Mouse (Mus musculus): ENCODE results near the gene Nicn1.
"Not testable (repeated sequence)": the region's sequence is repeated elsewhere in the genome, so short reads cannot be mapped to it uniquely, and the experiment has no call there.

The Nicn1 gene

DNA sequence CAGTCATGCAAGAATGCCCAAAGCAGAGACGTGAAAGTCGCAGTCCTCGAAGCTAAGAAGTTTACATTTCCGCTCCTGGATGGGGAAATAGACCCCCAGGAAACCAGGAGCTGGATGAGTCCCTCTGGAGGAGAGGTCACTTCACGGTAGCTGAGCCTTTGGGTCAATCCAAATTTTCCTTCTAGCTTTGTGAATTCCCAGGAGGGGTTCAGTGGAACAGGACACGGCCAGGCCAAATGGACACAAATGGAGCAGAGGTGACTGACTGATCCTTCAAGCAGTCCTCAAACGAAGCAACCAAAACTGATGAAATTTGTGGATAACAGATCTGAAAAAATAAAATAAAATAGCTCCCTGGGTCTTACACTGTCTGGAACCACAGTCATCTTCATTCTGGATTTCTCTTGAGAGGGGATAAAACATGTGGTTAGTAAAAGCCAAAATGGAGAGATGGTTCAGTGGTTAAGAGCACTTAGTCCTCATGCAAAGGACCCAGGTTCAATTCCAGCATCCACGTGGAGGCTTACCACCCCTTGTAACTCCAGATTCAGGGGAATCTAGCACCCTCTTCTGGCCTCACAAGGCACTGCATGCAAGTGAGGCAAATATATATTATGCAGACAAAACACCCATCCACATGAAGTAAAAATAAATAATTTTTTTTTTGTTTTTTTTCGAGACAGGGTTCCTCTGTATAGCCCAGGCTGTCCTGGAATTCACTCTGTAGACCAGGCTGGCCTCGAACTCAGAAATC, 11.4 kb upstream of the Nicn1 start:
- no peak for DNase-seq (ENCODE audit: low spot score in 2 of 2)

DNA sequence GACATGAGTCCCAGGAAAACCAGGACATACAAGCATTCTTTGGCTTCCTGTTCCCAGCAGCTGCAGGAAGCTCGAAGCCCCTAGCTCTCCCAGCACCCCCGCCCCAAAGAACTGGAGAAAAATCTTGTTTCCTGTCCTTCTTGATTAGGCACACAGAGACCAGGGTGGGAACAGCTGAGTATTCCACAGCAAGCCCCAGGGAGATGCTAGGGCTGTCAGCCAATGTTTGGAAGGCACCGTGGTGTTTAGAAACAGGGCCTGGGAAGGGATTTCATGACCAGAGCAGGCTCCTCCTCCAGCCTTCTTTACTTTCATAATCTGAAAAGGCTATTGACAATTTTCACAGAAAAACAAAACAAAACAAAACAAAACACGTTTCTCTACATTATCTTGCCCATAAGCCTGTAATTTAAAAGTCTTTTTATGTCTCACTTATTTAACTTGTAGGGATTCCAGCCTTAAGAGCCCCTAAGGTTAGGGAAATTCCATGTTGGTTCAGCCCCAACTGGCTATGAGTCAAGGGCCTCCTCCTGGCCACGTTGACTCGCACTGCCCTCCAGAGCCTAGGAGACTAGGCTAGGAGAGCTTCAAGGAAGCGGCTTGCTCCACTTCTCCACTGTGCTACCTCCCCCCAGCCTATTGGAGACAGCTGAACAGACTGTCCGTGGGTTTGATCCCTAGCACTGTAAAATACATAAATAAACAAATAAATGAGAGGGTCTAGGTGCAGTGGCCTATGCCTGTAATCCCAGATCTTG, 10.0 kb upstream of the Nicn1 start:
- peak in 1 of 2 experiments; percentile 59 for DNase-seq (ENCODE audit: low spot score in 2 of 2)

DNA sequence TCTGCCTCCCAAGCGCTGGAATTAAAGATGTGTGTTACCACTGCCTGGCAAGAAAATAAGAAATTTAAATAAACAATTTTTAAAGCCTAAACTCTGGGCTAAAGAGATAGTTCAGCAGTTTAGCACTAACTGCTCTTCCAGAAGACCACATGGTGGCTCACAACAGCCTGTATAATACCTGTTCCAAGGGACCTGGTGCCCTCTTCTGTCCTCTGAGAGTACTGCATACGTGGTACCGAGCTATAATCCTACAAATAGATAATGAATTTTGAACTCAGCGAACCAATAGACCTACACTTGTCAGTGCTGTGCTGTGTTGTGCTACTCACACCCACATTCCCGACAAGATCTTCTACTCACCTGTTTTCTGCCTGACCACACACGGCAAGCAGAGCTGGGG, 5.8 kb upstream of the Nicn1 start:
- no peak for DNase-seq (ENCODE audit: low spot score in 2 of 2)

DNA sequence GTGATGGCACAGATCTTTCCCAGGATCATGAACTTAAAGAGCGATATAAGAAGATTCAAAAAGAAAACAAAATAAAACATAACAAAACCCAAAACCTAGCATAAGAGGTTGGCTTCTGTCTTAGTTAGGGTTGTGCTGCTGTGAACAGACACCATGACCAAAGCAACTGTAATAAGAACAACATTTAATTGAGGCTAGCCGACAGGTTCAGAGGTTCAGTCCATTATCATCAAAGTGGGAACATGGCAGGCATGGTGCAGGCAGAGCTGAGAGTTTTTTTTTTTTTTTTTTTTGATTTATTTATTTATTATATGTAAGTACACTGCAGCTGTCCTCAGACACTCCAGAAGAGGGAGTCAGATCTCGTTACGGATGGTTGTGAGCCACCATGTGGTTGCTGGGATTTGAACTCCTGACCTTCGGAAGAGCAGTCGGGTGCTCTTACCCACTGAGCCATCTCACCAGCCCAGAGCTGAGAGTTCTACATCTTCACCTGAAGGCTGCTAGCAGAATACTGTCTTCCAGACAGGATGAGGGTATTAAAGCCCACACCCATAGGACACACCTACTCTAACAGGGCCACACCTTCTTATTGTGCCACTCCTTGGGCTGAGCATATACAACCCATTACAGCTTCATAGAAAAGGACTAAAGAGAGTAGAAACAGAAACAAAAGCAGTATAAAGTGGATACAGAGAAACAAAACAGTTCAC, 2.5 kb upstream of the Nicn1 start:
- DNase-seq (ENCODE audit: low spot score in 2 of 2) = not testable (repeated sequence)

DNA sequence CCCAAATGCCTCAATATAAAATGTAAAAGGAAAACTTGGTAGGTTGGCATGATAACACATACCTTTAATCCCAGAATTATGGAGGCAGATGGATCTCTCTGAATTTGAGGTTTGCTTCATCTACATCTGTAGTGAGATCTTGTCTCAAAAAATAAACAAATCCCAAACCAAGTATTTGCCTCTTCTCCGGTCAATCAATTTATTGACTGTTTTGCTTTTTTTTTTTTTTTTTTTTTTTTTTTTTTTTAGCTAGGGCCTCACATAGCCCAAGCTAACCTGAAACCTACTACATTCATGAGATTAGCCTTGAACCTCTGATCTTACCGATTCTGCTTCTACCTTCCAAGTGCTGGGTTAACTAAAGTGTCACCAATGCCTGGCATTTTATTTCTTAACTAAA, 882 bp upstream of the Nicn1 start:
- no peak for DNase-seq (ENCODE audit: low spot score in 2 of 2)

DNA sequence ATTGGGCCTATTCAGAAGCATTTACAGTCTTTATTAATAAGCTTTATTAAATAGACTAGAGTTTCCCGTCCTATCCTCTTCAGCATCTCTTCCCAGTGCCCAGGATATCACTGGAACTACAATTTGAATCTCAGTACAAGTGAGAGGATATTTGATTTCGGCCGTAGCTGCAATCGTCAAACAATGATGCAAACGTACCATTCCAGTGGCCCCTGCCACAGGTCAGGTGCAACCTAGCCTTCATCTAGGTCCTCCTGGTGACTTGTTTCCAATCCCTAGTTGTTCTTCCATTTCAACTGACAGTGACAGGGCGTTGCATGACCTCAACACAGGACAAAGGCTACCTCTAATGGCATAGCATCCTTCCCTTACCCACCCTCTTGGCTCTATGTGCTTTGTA, 544 bp downstream of the Nicn1 start:
- DNase-seq (ENCODE audit: low spot score in 2 of 2) = no peak

DNA sequence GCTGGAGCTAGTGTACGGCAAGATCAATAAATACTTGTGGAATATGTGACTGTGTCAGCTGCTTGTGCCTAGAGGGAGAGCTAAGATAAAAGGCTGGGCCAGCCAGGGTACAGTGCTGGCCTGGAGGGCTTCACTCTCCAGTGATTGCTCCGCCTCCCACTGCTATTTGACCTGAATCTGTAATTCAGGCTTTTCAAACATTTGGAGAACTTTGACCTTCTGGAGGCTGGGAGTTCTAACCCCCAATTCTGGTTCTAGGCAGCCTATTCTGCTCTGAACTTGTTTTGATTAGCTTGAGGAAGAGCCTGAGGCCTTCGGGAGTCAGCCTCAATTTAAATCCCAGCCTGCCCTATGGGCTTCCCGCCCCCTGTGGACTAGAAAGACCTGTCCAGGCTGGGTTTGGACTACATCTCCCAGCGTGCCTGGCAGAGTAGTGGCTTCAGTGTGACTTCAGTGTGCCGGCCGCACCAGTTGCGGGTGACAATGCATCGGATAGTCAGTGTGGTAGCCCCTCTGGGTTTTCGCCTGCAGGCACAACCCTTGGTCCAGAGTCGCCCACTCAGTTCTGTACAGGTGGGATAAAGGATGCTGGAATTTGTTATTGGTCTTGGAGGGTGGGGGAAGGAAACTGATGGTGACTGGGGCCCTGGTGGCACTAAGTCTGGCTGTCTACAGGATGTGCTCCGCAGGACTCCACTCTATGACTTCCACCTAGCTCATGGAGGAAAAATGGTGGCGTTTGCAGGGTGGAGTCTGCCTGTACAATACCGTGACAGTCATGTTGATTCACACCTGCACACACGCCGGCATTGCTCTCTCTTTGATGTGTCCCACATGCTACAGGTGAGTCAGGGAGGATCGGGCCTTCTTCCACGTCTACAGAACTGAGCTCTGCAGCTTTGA, 6.5 kb downstream of the Nicn1 start, which contains the start of gene Amt:
Gene Amt (plus strand): TSS at position 401 of the 903 bp plus-strand sequence.
- DNase-seq (ENCODE audit: low spot score in 2 of 2) = no peak

DNA sequence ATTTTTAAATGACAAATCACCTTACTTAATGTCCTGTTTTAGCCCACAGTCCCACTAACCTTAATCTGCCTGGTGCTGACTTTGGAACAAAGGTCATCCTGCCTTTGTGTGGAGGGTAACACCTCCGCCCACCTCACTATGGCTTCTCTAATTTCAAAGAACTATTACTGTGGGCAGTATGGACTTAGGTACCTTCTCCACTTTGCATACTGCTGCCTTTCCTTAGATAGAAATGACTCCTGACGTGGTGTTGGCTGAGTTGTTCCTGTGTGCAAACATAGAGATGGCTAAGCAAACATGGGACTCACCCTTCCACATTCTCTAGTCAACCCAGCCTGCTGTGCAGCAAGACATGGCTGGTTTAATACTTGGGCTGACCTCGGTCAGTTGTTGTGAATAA, 11.6 kb downstream of the Nicn1 start:
- peak in 1 of 2 experiments; percentile 53 for DNase-seq (ENCODE audit: low spot score in 2 of 2)

DNA sequence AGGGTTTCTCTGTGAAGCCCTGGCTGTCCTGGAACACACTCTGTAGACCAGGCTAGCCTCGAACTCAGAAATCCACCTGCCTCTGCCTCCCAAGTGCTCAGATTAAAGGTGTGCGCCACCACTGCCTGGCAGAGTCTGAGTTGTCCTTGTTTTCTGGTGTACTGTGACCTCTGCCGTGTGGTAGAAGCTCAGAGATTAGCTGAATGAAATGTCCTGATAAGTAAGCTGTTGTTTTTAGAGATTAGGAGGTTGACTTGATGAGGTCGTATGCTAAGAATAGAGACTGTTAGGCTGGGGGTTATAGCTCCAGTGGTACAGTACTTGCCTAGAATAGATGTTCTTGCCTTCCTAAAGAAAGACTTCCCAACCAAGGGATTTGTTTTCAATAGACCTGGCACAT, 14.5 kb downstream of the Nicn1 start:
- DNase-seq (ENCODE audit: low spot score in 2 of 2) = no peak

DNA sequence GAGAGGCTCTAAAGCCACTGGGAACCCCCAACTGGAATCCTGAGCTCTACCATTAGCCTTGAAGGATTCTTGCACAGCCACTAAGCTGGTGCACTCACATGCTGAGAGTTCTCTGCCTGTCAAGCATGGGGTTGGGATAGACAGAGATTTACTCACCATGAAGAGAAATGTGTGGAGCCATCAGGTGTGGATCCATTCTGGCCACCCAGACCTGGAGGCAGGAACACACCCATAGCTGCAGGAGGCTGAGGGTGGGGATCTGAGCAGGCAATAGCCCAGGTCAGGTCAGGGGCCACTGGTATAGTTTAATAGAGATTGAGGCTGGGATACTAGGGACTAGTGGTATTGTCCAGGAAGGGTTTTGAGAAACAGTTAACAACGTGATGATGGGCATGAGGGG, 14.9 kb downstream of the Nicn1 start:
- DNase-seq (ENCODE audit: low spot score in 2 of 2) = no peak

DNA sequence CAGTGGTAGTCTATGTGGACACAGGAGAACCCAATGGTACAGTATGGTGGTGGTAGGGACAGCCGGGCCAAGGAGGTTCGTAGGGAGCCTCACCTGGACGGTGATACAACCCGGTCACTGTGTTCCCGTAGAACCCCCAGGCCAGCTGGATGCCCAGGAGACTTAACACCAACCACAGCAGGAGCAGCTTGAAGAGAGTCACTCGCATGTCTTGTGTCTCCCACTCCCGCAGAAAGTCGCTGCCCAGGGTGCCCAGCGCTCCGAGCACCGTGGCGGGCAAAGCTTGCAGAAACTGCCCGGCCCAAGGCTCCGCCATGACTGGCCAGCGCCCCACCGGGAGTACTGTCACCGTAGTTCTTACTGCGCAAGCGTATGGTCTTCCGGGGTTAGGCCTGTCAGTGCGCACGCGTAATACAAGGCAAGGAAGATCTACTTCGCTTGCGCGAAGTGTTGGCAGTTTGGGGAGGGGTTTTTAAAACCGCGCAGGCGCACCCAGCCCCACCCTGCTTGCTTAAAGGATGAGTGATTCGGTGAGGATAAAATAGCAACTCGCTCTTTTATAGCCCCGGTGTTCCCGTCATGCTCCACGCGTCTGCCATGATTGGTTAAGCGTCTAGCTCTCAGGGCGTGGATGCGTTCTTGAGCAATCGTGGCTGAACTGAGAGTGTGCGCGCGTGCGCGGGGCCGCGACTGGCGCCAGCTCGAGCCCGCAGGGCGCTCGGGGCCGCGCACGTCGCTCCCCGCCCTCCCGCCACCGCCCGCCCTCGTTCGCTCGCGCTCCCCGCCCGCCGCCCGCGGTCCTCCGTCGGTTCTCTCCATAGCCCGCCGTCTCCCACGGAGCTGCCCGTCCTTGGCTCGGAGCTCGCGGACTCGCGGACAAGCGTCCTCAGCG, 15.6 kb downstream of the Nicn1 start, which contains the start of the genes Rhoa and Tcta:
Gene Rhoa (plus strand): TSS at position 501 of the 892 bp plus-strand sequence.
Gene Tcta (minus strand): TSS at position 532 of the 892 bp plus-strand sequence.
- DNase-seq (ENCODE audit: low spot score in 2 of 2) = peak; percentile 89 to 99

DNA sequence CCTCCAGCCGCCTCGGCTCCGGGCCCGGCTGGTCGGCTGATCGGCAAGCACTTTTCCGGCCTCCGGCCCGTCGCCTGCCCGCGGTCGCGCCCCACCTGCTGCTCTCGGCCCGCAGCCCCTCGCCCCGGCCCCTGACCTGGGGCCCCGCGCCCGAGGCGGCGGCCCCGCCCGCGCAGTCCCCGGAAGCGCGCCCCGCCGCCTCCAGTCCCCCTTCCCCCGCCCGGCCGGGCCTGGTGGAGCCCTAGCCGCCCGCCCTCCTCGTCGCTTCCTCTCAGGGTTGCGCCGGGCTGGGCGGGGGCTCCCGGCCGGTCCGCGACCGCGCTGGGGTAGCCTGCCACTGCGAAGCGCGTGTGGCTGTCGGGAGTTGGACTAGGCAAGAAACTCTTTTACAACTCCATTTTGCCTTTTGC, 16.3 kb downstream of the Nicn1 start:
- DNase-seq (ENCODE audit: low spot score in 2 of 2) = peak; percentile 74 to 79

DNA sequence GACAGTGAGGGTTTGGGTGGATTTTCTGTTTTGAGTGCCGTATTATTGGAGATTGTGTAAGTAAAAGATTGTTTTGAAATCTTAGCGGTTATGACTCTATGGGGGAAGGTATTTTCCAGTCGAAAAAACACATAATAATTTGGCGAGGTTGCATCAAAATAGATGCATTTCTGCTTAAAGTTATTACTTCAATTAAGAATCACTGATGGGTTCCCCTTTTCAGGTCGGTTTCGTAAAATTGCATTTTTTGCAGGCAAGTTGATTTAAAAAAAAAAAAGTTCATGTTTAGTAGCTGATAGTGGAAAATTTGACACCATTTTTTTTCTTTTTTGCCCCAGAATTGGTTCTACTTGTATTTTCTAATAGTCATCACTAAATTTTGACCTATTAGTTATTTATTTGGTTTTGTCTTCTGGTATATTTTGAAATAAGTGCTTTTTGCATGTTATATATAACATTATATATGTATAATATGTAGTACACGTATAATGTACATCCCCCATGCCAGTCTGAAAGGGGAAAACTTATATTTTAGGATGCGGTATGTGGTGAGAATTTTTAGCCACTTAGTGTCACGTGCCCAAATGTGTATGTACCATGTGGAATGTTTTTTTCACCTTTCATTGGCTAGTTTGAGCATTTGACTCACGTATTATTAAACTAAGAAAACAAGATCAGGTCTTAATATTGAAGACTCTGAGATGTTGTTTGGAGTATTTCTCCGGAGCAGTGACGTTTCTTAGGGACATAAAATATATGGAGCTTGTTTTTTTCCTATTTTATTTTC, 17.0 kb downstream of the Nicn1 start:
- no peak for DNase-seq (ENCODE audit: low spot score in 2 of 2)

DNA sequence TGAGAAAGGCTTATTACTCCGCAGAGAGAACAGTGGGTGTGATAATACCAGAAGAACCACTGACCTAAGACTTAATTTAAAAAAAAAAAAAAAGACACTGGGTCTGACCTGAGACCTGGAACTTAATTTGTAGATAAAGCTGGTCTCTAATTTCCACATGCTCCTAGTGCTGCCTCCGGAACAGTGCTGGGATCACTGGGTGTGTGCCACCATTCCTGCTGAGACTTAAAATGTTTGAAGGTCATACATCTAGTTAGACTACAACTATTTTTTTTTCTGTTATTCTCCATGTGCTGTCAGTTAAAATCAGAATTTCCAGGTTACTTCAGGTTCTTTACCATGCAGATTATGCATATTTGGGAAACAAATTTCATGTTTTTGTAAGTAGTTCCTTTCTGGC, 17.9 kb downstream of the Nicn1 start:
- no peak for DNase-seq (ENCODE audit: low spot score in 2 of 2)

DNA sequence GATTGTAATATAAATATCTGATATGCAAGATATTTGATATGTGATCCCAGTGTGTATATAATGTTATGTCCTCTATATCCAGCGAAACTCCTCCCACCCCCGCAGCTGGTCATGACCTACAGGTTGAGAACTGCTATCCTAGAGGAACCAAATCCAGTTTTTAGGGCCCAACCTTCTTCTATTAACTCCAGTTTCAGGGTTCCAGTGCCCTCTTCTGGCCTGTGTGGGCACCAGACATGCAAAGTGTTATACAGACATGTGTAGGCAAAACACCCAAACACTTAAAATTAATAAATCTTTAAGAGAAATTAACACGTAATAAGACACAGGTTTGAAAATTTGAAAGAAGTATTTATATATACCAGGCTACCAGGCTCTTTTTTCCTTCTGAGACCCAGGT, 27.3 kb downstream of the Nicn1 start:
- no peak for DNase-seq (ENCODE audit: low spot score in 2 of 2)

DNA sequence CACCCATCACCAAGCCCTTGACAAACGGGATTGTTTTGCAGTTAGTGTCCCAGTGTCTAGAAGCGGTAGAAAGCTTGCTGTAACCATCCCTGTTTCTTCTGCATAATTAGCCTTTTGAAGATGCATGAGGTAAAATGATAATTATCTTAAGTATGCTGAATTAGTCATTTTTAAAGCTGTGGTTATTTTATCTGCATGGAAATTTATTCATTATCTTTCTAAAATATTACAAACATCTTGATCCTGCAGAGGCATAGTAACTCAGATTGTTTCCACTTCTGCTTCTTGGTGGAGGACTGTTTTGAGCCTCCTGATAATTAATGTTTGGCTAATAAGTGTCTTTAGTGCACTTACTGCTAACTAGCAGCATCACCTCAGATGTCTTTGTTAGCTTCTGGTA, 28.2 kb downstream of the Nicn1 start:
- DNase-seq (ENCODE audit: low spot score in 2 of 2) = no peak

DNA sequence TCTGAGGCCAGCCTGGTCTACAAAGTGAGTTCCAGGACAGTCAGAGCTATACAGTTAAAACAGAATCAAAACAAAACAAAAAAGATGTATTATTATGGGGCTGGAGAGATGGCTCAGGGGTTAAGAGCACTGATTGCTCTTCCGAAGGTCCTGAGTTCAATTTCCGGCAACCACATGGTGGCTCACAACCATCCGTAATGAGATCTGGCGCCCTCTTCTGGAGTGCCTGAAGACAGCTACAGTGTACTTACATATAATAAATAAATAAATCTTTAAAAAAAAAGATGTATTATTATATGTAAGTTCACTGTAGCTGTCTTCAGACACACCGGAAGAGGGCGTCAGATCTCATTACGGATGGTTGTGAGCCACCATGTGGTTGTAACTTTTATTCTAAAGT, 31.8 kb downstream of the Nicn1 start:
- not testable (repeated sequence) for DNase-seq (ENCODE audit: low spot score in 2 of 2)

DNA sequence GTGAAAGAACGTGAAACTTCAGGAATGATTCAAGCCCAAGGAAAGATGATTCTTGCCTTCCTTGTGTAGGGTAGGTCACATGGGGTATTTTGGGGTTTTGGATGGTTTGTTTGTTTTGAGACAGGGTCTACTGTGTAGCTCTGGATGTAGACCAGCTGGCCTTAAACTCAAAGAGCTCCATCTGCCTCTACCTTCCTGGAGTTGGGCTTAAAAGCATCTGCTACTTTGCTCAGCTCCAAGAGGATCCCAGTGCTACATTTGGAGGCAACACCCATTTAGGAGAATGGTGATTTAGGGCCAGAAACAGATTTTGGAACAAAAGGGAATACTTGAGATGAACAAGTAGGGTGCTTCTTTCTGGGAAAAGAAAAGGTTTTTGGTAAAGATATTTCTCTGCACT, 34.6 kb downstream of the Nicn1 start:
- no peak for DNase-seq (ENCODE audit: low spot score in 2 of 2)

DNA sequence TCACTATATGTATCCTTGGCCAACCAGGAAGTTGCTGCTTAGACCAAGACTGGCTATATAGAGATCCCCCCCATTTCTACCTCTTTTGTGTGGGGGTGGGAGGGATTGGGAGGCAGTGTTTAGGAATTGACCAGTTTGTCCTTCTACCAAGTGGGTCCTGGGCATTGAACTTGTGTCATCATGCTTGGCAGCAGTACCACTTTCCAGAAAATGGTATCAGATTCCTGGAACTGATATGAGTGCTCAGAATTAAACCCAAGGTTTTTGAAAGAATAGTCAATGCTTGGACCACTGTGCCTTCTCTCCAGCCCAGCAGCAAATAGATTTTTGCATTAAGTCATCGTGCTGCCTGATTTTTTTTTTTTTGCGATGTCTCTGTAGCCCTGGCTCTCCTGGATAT, 35.6 kb downstream of the Nicn1 start:
- DNase-seq (ENCODE audit: low spot score in 2 of 2) = no peak
